Mouse (Mus musculus): ENCODE results near the gene Sema4g.
"Not testable (repeated sequence)": the region's sequence is repeated elsewhere in the genome, so short reads cannot be mapped to it uniquely, and the experiment has no call there.

Sema4g gene

DNA sequence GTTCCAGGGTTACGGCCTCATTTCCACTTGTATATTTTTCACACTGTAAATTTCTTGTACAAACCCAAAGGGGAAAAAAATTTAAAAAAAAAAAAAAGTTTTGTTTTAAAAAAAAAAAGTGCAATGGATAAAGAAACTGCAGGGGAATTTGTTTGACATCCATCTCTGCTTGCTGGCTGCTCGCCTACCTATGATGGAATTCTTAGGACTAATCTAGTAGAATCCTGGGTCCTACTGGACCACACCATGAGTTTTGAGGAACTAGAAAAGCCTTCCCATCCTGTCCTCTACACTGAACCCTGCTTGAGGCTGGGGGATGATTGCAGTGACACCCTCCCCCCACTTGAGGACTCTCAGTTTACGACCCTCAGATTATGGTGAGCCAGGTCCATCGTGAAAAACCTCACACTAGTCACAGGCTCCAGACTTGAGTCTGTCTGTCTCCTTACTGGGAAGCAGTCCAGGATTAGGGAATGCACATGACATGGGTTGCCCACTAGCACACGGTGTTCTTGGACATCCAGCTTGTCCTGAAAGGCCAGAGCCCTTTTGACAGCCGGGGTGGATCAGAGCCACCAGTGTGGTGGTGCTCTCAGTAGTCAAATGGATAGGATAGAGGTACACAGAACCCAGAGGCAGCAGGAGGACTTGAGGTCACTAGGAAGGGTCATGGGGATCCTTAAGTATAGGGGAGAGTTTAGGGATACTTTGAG lies 38.2 kb downstream of the Sema4g start:
- no peak for DNase-seq

GRCm38 (mm10) chr19:45027848-45028247 lies 38.9 kb downstream of the Sema4g start:
- no peak for DNase-seq

GRCm38 (mm10) chr19:45028746-45029145 lies 39.8 kb downstream of the Sema4g start:
- DNase-seq = no peak

GRCm38 (mm10) chr19:45029571-45029970 lies 40.7 kb downstream of the Sema4g start:
- DNase-seq = no peak

GRCm38 (mm10) chr19:45030111-45030510 lies 41.2 kb downstream of the Sema4g start:
- DNase-seq = peak; percentile 70

DNA sequence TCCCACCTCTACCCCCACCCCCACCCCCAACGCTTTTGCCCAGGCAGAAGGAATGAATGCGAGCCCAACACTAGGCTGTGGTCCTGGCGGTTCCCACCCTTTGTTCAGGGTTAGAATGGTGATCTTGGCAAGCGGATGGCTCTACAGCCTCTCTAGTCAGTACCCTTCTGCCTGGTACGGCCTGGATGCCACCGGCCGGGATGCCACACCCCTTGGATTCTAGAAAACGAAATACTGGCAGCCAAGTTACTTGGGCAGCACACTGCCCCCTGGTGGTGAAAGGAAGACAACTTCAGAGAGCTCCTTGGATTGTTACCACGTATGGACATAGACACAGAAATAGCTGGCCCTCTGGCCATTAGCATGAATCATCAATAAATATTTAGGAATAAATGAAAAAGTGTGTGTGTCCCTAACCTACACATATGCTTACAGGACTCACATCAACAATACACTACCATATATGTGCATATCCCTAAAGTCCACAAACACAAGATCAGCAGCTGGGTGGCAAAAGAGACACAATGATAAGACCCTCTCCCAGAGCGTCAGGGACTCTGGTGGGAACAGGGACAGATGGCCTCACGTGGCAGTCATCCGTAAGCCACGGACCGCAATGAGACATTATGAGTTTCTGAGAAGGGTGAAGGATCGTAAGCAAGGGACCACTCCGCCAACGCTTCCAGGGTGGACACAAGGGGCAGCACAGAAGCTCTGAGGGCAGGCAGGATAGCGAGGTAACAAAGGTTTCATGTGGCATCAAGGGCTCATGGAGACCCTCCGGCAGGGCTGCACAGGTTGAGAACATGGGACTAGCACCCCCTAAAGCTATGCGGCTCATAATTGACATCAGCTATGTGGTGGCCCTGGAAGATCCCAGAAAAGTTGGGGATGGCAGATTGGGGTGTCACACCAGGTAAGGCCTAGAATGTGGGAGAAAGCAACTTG lies 42.1 kb downstream of the Sema4g start:
- DNase-seq = peak; percentile 71

DNA sequence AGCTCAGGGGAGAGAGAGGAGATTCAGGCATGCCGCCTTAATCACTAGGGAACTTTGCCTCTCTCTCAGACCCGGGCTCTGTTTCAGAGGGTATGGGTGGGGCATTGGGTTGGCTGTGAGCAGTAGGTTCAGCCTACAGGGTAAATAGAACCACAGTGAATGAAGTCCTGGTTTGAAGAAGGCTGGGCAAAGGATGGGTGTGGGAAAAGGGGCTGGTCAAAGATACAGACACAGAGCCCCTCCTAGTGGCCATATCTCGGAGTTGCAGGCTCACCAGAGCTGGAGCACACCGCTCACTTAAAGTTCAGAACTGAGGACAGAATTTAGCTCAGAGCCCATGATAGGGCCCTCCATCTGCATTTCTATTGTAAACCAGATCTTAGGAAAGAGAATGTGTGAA lies 42.9 kb downstream of the Sema4g start:
- DNase-seq = peak; percentile 72

GRCm38 (mm10) chr19:45032570-45033332 lies 43.9 kb downstream of the Sema4g start:
- DNase-seq = no peak

DNA sequence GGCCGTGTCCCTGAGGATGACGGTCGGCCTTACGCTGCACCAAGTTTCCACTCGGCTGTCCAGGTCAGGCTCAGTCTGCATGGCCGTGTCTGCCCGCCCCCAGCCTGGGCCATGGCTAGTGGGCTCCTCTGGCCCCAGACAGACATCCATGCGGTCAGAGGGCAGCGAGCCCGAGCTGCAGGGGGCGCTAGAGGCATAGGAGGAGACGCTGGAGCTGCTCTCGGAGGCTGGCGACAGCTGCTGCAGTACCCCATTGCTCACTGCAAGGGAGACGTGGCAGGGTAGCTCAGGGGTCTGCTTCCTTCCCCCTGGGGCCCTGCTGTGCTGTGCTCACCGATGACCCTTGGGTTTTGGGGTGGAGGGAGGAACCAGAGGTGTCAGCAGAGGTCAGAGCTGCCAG lies 48.0 kb downstream of the Sema4g start:
- peak; percentile 62 for DNase-seq

DNA sequence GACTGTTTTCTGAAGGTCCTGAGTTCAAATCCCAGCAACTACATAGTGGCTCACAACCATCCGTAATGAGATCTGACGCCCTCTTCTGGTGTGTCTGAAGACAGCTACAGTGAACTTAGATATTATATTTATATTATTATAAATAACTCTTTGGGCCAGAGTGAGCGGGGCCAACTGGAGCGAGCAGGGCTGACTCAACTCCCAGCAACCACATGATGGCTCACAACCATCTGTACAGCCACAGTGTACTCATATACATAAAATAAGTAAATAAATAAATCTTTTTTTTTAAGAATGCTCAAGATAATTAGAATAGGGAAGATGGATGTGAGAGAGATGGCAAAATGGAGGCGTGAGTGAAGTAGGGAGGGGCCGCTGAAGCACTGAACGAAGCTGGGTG lies 49.3 kb downstream of the Sema4g start:
- not testable (repeated sequence) for DNase-seq

GRCm38 (mm10) chr19:45040214-45040613 lies 51.3 kb downstream of the Sema4g start:
- no peak for DNase-seq

DNA sequence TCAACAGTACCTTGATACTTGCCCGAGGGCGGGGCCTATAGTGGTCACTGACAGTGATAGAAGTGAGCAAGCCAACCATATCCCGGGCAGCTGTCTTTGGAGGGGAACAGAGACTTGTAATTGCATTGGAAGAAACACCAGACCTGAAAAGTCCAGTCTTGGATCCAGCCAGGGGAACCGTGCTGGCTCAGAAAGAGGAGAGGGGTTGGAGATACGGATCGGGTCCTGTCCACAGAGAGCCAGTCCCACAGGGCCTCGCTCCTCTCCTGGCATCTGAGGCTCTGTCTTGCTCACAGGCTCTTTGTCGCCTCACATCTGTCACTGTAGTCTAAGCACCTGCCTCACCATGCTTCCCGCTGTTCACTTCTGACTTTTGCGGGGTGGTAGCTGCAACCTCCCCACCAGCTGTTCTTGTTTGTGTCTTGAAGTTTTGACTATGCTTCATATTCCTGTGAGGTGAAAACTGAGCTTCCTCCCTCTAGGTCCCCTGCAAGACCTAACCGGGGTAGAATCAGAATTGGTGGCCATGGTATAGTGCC lies 55.6 kb downstream of the Sema4g start:
- DNase-seq = no peak

DNA sequence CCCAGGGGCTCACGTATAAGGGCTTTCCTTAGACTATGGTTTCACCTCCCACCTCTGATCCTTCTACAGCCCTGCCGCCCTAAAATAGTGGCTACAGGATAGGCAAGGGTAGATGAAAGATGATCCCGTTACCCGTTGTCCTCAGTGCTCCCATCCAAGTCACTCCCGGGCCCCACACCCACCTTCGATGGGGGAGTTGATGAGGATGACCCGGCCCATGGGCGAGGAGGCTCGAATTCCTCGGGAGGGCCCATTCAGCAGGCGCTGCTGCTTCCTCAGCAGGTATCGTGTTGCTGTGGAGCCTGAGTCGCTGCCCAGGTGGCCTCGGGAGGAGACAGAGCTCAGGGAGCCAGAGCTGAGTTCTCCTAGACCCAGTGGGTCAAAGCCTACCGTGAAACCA lies 56.3 kb downstream of the Sema4g start:
- DNase-seq = no peak

GRCm38 (mm10) chr19:45045651-45046050 lies 56.8 kb downstream of the Sema4g start, which contains the start of gene Pdzd7:
TSS of gene Pdzd7 (minus strand) at chr19:45045717.
- no peak for DNase-seq

GRCm38 (mm10) chr19:45046523-45047321 lies 57.8 kb downstream of the Sema4g start:
- peak; percentile 83 for DNase-seq

DNA sequence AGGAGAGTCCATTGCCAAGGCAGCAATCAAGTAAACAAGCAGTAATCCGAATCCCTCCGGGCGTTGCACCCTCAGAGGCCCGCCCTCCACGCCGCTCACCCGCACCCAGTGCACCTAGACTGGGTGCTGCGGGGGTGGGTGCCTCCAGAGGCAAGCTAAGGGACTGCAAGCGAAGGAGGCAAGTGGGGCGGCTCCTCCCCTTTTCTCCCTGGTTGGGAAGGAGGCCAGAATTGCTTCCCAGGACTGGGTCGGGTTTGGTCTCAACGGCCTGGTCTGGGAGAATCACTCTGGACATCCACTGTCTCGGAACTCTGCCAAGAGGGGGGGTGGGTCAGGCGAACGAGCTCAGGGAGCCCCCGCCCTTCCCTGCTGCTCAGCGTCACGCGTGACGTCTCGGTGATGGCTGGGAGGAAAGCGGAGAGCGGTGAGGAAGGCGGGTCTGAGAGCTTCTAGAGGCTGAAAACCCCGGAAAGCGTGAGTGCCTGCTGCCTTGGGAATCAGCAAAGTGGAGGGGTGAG lies 58.6 kb downstream of the Sema4g start, which contains the start of gene Sfxn3:
Sfxn3 (plus strand) TSS at position 87 of the 518 bp plus-strand sequence.
- DNase-seq = peak; percentile 88

DNA sequence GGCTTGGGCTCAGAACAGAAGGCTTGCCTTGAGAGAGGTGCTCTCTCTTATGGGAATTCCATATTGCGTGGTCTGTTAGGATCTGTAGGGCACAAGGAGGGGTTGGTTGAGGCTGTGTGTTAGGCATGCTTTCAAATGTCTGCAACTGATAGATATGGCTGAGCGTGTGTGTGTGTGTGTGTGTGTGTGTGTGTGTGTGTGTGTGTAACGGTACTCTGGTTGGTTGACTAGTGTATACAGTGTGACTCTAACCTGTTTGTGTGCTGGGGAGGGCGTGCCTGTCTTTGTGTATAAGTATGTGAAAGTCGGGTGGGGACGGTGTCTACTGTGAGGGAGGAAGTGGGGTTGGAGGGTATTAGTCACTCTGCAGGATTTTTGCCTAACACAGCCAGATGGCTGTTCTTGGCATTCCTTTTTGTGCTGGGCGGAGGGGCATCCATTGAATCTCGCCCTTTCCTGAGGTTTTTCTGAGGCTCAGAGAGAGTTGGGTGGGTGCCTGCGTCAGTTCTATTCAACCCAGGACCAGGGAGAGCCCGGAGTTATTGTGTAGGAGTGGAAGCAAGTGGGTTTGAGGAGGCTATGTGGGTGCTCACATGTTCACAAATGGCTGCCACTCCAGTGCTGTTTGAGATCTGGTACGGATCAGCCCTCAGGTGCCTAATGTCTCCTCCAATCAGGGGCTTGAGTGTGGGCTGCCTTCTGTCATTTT lies 59.2 kb downstream of the Sema4g start:
- peak; percentile 61 for DNase-seq

DNA sequence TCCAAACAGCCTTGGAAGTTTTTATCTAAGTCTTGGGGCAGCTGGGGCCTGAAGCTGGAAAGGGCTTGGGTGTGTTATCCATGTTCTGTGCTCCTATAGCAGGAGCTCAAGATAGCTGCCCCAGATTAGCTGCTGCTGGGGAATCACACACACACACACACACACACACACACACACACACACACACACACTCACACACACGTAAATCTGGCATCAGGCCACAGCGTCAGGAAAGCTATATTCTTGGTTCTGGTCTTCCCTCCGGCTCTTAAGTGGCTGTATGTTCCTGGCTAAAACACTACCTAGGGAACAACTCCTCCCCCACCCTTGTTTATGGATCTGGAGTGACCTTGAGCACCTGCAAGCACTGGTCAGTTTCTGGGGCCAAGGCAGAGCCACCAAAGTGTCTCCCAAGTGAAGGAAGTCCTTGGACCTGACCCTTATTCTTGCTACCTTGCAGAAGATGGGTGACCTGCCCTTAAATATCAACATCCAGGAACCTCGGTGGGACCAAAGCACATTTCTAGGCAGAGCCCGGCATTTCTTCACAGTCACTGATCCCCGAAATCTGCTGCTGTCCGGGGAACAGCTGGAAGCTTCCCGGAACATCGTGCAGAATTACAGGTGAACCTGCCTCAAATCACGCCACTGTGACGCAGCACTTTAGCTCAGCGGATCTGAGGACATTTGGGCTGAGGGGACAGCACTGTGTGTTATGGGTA lies 59.9 kb downstream of the Sema4g start:
- DNase-seq = no peak

DNA sequence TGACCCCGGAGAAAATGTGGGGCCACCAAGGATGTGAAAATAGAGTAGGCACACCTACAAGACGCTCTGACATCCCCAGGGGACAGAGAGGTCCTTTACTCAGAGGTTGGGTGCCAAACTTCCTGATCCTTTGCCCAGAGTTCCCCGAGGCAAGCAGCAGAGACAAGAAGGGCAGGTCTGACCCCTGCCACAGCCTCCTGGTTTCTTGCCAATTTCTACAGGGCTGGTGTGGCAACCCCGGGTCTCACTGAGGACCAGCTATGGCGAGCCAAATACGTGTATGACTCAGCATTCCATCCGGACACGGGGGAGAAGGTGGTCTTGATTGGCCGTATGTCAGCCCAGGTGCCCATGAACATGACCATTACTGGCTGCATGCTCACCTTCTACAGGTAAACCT lies 60.6 kb downstream of the Sema4g start:
- no peak for DNase-seq
